Mouse (Mus musculus) heart, postnatal 0 days (tissue): ENCODE data around the gene Utp15.

Source experiments
- CTCF ChIP-seq: IDR thresholded peaks from 2 replicates; pipeline ENCODE4 v1.5.1; 2016; ENCODE audit warnings: antibody characterized with exemption, control low read depth, low read depth
- EP300 ChIP-seq: IDR thresholded peaks from 2 replicates; pipeline ENCODE4 v1.6.1; 2016; ENCODE audit warnings: antibody characterized with exemption, low read depth

DNA sequence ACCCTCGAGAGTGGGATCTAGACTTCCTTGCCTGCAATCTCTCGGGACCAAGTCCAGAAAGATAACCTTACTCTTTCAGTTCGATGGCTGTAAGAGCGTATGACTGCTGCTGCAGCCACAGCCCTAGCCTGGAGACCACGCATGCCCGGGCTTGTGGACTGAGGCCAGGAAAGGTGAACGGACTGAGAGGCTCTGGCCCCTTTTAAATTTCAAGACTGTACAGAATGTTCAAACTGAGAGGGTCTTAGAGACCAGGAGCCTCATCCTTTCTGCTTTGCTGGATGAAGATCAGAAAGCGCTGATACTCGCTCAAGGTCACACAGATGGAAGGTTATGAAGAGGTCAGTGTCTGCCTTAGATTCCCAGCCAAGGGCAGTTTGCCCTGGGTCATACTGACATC, 61.4 kb downstream of the Utp15 start:
- TF ChIP-seq CTCF = no peak
- no peak for TF ChIP-seq EP300
